Mouse (Mus musculus): Measurements from ENCODE around the gene Trrap. TPM values are rescaled to one million over a fixed set of nuclear protein-coding genes. Genes with fewer than 3 reads are reported as not detected.

Trrap gene
- total and polyA plus RNA-seq, 2 experiments from 2014 or later: 58.4 to 149 TPM

DNA sequence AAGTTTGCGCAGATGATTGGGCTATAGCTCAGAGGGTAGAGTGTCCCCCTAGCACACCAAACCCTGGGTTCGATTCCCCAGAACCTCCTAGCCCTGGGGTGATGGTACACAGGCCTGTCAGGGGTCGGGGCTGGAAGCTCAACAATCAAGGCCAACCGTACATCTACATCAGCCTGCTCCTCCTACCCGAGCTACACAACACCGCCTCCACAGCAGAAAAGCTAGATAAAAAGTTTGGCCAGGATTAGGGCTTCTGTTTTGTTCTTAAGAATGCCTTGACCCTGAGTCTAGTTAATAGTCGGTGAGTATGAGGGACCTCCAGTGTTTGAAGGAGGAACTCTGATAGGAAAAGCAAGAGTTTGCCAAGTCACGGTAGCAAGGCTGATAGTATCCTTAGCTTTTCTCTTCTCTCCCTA is 1.5 kb downstream of the Trrap start:
- peaks cover 14% of the 10 kb centered on the region; the same call in 1 of the 2 replicates for H3K36me3 ChIP-seq (ENCODE audit: insufficient read depth, low read length)
- no peak for DNase-seq (ENCODE audit: low spot score)
- peak; percentile 4; the same call in 1 of the 2 replicates for ATAC-seq
- H3K27ac ChIP-seq: peak overlapping the region; percentile 98
- 24% methylated on average over 8 of the region's 8 CpGs for WGBS
- H3K9me3 ChIP-seq (ENCODE audit: low read length): no peaks in the 10 kb centered on the region
- H3K27me3 ChIP-seq (ENCODE audit: insufficient read depth, low read length): no peaks in the 10 kb centered on the region
- peak overlapping the region; percentile 93 for H3K4me2 ChIP-seq (ENCODE audit: low read depth, low read length)
- peak overlapping the region; percentile 87 for H3K4me3 ChIP-seq (ENCODE audit: low read length)
- TF ChIP-seq CTCF (IDR thresholded peaks at IDR 0.05; ENCODE audit: low read depth): no peak
- peak overlapping the region; percentile 87 for H3K9ac ChIP-seq (replicated peaks; ENCODE audit: low read length)
- peaks cover 12% of the 10 kb centered on the region; the same call in 1 of the 2 replicates for H3K4me1 ChIP-seq (ENCODE audit: insufficient read depth, low read length)

DNA sequence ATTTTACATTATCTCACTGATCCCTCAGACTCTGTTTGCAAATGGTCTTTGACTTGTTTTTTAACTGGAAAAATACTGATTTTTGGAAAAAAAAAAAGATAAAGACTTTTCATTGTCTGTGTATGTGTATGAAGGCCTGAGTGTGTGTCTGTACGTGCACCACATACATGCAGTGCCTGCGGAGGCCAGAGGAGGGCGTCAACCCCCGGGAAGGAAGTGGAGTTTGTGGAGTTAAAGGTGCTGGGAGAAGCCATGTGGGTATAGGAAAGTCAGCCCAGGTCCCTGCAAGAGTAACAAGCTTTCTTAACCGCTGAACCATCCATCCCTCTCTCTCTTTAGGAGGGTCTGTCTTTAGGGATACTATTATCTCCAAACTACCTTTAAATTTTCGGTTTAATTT is 5.7 kb downstream of the Trrap start:
- Histone ChIP-seq H3K27ac (no peak overlapping the region), H3K9me3 (ENCODE audit: low read length) (no peaks in the 10 kb centered on the region), H3K4me3 (ENCODE audit: low read length) (no peak overlapping the region), H3K27me3 (ENCODE audit: insufficient read depth, low read length) (no peaks in the 10 kb centered on the region), H3K4me1 (ENCODE audit: insufficient read depth, low read length) (peaks cover 12% of the 10 kb centered on the region; the same call in 1 of the 2 replicates), H3K36me3 (ENCODE audit: insufficient read depth, low read length) (peaks cover 27% of the 10 kb centered on the region), H3K4me2 (ENCODE audit: low read depth, low read length) (no peak overlapping the region), H3K9ac (replicated peaks; ENCODE audit: low read length) (no peak overlapping the region)
- no peak for DNase-seq (ENCODE audit: low spot score)
- no peak for TF ChIP-seq CTCF (IDR thresholded peaks at IDR 0.05; ENCODE audit: low read depth)
- WGBS: 93% methylated on average over 6 of the region's 6 CpGs
- ATAC-seq: no peak

DNA sequence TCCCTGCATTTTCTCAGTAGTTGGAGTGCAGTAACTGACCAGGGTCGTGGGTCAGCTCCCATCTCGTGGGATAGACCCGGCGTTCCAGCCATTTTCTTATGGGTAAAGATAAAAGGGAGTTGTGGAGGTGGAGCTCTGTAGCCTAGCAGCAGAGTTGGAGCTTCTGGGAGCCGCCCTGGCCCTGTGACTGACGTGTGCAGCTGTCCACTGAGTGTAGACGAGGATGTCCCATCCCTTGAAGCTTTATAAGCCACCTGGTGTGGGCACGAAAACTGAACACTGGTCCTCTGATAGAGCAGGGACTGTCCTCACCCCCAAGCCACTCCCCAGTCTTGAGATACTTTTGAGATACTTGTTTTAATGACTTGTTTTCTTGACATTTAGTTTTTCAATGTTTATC is 13.1 kb downstream of the Trrap start:
- H3K27ac ChIP-seq: no peak overlapping the region
- H3K4me3 ChIP-seq (ENCODE audit: low read length): no peak overlapping the region
- TF ChIP-seq CTCF (IDR thresholded peaks at IDR 0.05; ENCODE audit: low read depth): no peak
- no peaks in the 10 kb centered on the region for H3K9me3 ChIP-seq (ENCODE audit: low read length)
- no peak overlapping the region for H3K9ac ChIP-seq (replicated peaks; ENCODE audit: low read length)
- no peak for DNase-seq (ENCODE audit: low spot score)
- WGBS: 81% methylated on average over 8 of the region's 8 CpGs
- no peak for ATAC-seq
- peaks cover 86% of the 10 kb centered on the region for H3K36me3 ChIP-seq (ENCODE audit: insufficient read depth, low read length)
- H3K27me3 ChIP-seq (ENCODE audit: insufficient read depth, low read length): no peaks in the 10 kb centered on the region
- H3K4me1 ChIP-seq (ENCODE audit: insufficient read depth, low read length): no peaks in the 10 kb centered on the region
- H3K4me2 ChIP-seq (ENCODE audit: low read depth, low read length): no peak overlapping the region

DNA sequence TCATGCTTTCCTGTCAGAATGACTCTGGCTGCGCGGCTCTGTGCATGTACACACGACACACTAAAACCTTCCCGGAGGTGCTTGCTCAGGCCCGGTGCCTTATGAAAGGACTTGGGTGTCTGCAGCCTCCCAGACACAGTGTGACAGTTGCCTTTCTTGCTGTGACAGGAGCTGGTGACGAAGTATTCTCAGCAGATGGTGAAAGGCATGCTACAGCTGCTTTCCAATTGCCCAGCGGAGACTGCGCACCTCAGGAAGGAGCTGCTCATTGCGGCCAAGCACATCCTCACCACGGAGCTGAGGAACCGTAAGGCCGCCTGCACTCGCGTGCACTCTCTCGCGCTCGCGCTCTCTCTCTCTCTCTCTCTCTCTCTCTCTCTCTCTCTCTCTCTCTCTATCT is 18.9 kb downstream of the Trrap start:
- H3K4me1 ChIP-seq (ENCODE audit: insufficient read depth, low read length): no peaks in the 10 kb centered on the region
- DNase-seq (ENCODE audit: low spot score): no peak
- peaks cover 84% of the 10 kb centered on the region for H3K36me3 ChIP-seq (ENCODE audit: insufficient read depth, low read length)
- TF ChIP-seq CTCF (IDR thresholded peaks at IDR 0.05; ENCODE audit: low read depth): no peak
- H3K4me2 ChIP-seq (ENCODE audit: low read depth, low read length): no peak overlapping the region
- no peaks in the 10 kb centered on the region for H3K9me3 ChIP-seq (ENCODE audit: low read length)
- no peak for ATAC-seq
- no peak overlapping the region for H3K9ac ChIP-seq (replicated peaks; ENCODE audit: low read length)
- no peak overlapping the region for H3K4me3 ChIP-seq (ENCODE audit: low read length)
- H3K27ac ChIP-seq: no peak overlapping the region
- H3K27me3 ChIP-seq (ENCODE audit: insufficient read depth, low read length): no peaks in the 10 kb centered on the region
- WGBS: 95% methylated on average over 18 of the region's 18 CpGs

DNA sequence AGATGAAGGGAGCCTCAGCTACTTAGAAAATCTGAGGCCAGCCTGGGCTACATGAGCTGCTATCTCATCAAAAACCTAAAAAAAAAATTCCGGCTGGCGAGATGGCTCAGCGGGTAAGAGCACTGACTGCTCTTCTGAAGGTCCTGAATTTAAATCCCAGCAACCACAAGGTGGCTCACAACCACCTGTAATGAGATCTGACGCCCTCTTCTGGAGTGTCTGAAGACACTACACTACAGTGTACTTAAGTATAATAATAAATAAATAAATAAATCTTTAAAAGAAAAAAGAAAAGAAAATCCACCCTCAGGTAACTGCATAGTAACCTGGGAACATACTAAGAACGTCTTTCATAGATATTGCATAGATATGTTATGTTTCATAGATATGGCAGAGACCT is 25.8 kb downstream of the Trrap start:
- Histone ChIP-seq H3K9ac (replicated peaks; ENCODE audit: low read length) (no peak overlapping the region), H3K9me3 (ENCODE audit: low read length) (no peaks in the 10 kb centered on the region), H3K4me2 (ENCODE audit: low read depth, low read length) (no peak overlapping the region), H3K27me3 (ENCODE audit: insufficient read depth, low read length) (no peaks in the 10 kb centered on the region), H3K4me3 (ENCODE audit: low read length) (no peak overlapping the region), H3K36me3 (ENCODE audit: insufficient read depth, low read length) (peaks cover 83% of the 10 kb centered on the region), H3K4me1 (ENCODE audit: insufficient read depth, low read length) (no peaks in the 10 kb centered on the region), H3K27ac (no peak overlapping the region)
- ATAC-seq (no peak), DNase-seq (ENCODE audit: low spot score) (no peak)
- WGBS: 88% methylated on average over 5 of the region's 5 CpGs
- TF ChIP-seq CTCF (IDR thresholded peaks at IDR 0.05; ENCODE audit: low read depth): no peak; the same call in none of the 2 replicates

DNA sequence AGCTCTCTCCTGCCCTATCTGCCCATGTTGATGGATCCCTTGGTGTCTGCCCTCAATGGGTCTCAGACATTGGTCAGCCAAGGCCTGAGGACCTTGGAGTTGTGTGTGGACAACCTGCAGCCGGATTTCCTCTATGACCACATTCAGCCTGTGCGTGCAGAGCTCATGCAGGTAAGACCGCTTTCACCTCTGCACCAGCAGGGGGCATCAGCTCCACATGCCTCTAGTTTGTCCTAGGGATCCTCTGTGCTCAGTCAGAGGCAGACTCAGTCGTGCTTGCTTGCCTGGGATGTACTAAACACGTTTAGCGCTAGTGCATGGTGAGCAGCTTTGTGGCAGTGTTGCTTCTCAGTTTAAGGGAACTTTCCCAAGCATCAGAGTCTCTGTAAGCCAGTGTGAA is 27.2 kb downstream of the Trrap start:
- H3K4me1 ChIP-seq (ENCODE audit: insufficient read depth, low read length): no peaks in the 10 kb centered on the region
- H3K4me3 ChIP-seq (ENCODE audit: low read length): no peak overlapping the region
- H3K9me3 ChIP-seq (ENCODE audit: low read length): no peaks in the 10 kb centered on the region
- H3K27ac ChIP-seq: no peak overlapping the region
- peak; percentile 63 for TF ChIP-seq CTCF (IDR thresholded peaks at IDR 0.05; ENCODE audit: low read depth)
- ATAC-seq: no peak
- WGBS: 75% methylated on average over 6 of the region's 6 CpGs
- no peaks in the 10 kb centered on the region for H3K27me3 ChIP-seq (ENCODE audit: insufficient read depth, low read length)
- no peak overlapping the region for H3K9ac ChIP-seq (replicated peaks; ENCODE audit: low read length)
- H3K4me2 ChIP-seq (ENCODE audit: low read depth, low read length): no peak overlapping the region
- peak; percentile 36 for DNase-seq (ENCODE audit: low spot score)
- peaks cover 79% of the 10 kb centered on the region for H3K36me3 ChIP-seq (ENCODE audit: insufficient read depth, low read length)

DNA sequence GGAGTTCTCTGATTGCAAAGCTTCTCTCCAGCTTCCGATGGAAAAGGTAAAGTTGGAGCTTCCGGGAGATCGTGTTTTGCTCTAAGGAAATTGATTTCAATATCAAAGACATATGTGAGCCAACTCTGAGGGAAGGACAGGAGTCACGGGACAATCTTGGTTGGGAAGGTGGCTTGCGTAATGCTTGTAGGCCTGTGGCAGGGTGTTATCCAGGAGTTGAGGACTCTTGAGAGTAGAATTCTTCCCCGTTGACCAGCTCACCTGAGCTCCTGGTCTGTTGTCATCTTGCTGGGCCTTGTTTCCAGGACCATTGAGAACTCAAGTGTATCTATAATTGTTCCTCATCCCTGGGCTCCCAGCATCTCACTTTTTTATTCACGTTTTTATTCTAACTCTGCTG is 29.6 kb downstream of the Trrap start:
- Histone ChIP-seq H3K27me3 (ENCODE audit: insufficient read depth, low read length) (no peaks in the 10 kb centered on the region), H3K9ac (replicated peaks; ENCODE audit: low read length) (no peak overlapping the region), H3K9me3 (ENCODE audit: low read length) (no peaks in the 10 kb centered on the region), H3K4me3 (ENCODE audit: low read length) (no peak overlapping the region), H3K4me2 (ENCODE audit: low read depth, low read length) (no peak overlapping the region), H3K4me1 (ENCODE audit: insufficient read depth, low read length) (no peaks in the 10 kb centered on the region), H3K36me3 (ENCODE audit: insufficient read depth, low read length) (peaks cover 80% of the 10 kb centered on the region), H3K27ac (no peak overlapping the region)
- DNase-seq (ENCODE audit: low spot score) (no peak), ATAC-seq (no peak)
- no peak for TF ChIP-seq CTCF (IDR thresholded peaks at IDR 0.05; ENCODE audit: low read depth)
- 94% methylated on average over 7 of the region's 7 CpGs for WGBS

Data from hindbrain, postnatal 0 days (tissue).